Mouse (Mus musculus) hindbrain, postnatal 0 days (tissue): ENCODE measurements around the gene Rpl31. TPM values are rescaled to one million over a fixed set of nuclear protein-coding genes. Genes with fewer than 3 reads are reported as not detected.

Experiments
- ATAC-seq: fragments of 200-750 bp; cut with Nextera tagmentation; 2 replicates; pipeline ENCODE4 v1.8.0; 2017; ENCODE audit warnings: mild to moderate bottlenecking, moderate TSS enrichment, moderate library complexity
- DNase-seq: peaks from one replicate; pipeline ENCODE4 v3.0.0-alpha.2; 2015; ENCODE audit warnings: low spot score
- H3K27ac ChIP-seq: fragments of 300-500 bp; sonication (generic); 2 replicates; pipeline ENCODE4 v1.5.1; 2014; ENCODE audit warnings: mild to moderate bottlenecking
- H3K27me3 ChIP-seq: fragments of 300-500 bp; sonication (generic); 2 replicates; pipeline ENCODE4 v1.6.1; 2014; ENCODE audit warnings: low read length, mixed read lengths; ENCODE audit not compliant: insufficient read depth
- H3K36me3 ChIP-seq: fragments of 300-500 bp; sonication (generic); 2 replicates; pipeline ENCODE4 v1.6.1; 2014; ENCODE audit warnings: low read length, mixed read lengths; ENCODE audit not compliant: insufficient read depth
- H3K4me1 ChIP-seq: fragments of 300-500 bp; sonication (generic); 2 replicates; pipeline ENCODE4 v1.6.1; 2014; ENCODE audit warnings: antibody characterized with exemption, low read length, mixed read lengths; ENCODE audit not compliant: insufficient read depth
- H3K4me2 ChIP-seq: fragments of 300-500 bp; sonication (generic); 2 replicates; pipeline ENCODE4 v1.6.1; 2014; ENCODE audit warnings: low read depth, mild to moderate bottlenecking, low read length, moderate library complexity, mixed read lengths
- H3K4me3 ChIP-seq: fragments of 300-500 bp; sonication (generic); 2 replicates; pipeline ENCODE4 v1.5.1; 2014; ENCODE audit warnings: low read length
- H3K9ac ChIP-seq: fragments of 300-500 bp; sonication (generic); replicated peaks from 2 replicates; pipeline ENCODE4 v1.6.1; 2014; ENCODE audit warnings: mild to moderate bottlenecking, low read length, moderate library complexity, mixed read lengths
- H3K9me3 ChIP-seq: fragments of 300-500 bp; sonication (generic); 2 replicates; pipeline ENCODE4 v1.6.1; 2016; ENCODE audit warnings: low read length, mixed read lengths
- CTCF ChIP-seq: IDR thresholded peaks from 2 replicates; pipeline ENCODE4 v1.5.1; 2016; ENCODE audit warnings: antibody characterized with exemption, control low read depth, low read depth
- WGBS: fragments of 180-500 bp; shearing (Covaris S2); extraction: QIAGEN DNeasy Blood & Tissue Kit; methylation state at CpG from one replicate; pipeline ENCODE4 v1.1.7; 2014; 5-methylcytosine and 5-hydroxymethylcytosine counted together
- polyA plus RNA-seq: library from polyadenylated mRNA; unstranded; fragments of >200 nt; fragmentation: Nextera tagmentation; extraction: Ambion mirVana; gene quantifications from 2 replicates; pipeline ENCODE4 v1.2.1, GENCODE M21; 2015
- total RNA-seq: library from RNA; depleted of rRNA; stranded (reverse); fragments of >200 nt; gene quantifications from 2 replicates; pipeline ENCODE4 v1.2.3, GENCODE M21; 2014

Rpl31 gene
- total and polyA plus RNA-seq, 2 experiments from 2014 or later = 207 to 353 TPM

DNA sequence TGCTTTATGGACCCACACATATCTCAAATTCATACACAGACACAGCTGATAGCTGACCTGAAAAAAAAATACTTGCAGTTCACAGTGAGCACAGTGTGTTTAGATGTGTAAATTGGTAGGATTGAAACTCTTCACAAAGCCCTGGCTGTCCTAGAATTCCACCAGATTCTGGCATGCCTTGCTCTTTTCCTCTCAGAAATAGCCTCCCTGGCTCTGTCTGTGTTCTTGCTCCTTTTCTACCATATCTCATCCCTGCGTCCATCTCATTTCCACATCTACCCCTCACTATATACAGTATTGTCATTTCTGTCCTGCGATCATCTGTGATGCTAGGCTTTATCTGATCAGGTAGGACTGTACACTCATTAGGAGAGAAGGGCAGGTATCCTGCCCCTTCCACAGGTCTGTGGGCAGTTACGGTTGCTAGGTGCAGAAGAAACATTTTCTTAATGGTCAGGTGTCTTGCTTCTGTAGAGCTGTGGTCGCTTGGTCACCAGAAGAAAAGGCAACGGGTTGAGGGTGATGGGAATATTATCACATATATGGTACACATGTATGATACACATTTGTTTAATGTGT, 6.7 kb downstream of the Rpl31 start:
- H3K27me3 ChIP-seq = no peaks in the 10 kb centered on the region
- no peak for TF ChIP-seq CTCF
- DNase-seq (no peak), ATAC-seq (no peak; the same call in 1 of the 2 replicates)
- 88% methylated on average over 5 of the region's 5 CpGs for WGBS
- no peaks in the 10 kb centered on the region for H3K9me3 ChIP-seq
- no peaks in the 10 kb centered on the region for H3K4me1 ChIP-seq
- H3K9ac ChIP-seq = no peak overlapping the region
- H3K36me3 ChIP-seq = peaks cover 36% of the 10 kb centered on the region
- no peak overlapping the region for H3K4me2 ChIP-seq
- no peak overlapping the region for H3K27ac ChIP-seq
- no peak overlapping the region for H3K4me3 ChIP-seq

DNA sequence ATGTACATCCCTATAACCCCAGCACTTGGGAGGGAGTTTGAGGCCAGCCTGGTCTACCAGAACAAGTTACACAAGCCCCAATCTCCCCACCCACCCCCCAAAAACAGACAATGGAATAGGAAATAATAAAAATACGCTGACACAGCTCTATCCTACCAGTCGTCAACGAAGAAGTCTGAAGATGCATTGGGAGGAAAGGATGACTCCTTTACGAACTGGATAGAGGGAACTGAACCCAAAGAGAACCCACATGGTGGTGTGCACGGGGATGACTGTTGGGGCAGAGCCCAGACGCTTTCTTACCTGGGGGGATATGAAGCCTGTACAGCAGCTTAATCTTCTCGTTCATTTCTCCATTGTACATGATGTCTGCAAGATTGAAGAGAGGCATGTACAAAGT, 8.5 kb downstream of the Rpl31 start:
- Histone ChIP-seq H3K4me1 (no peaks in the 10 kb centered on the region), H3K27ac (no peak overlapping the region), H3K9ac (no peak overlapping the region), H3K4me2 (no peak overlapping the region), H3K36me3 (peaks cover 28% of the 10 kb centered on the region), H3K27me3 (no peaks in the 10 kb centered on the region), H3K9me3 (no peaks in the 10 kb centered on the region), H3K4me3 (no peak overlapping the region)
- 91% methylated on average over 7 of the region's 7 CpGs for WGBS
- TF ChIP-seq CTCF = no peak
- DNase-seq (no peak), ATAC-seq (no peak)

DNA sequence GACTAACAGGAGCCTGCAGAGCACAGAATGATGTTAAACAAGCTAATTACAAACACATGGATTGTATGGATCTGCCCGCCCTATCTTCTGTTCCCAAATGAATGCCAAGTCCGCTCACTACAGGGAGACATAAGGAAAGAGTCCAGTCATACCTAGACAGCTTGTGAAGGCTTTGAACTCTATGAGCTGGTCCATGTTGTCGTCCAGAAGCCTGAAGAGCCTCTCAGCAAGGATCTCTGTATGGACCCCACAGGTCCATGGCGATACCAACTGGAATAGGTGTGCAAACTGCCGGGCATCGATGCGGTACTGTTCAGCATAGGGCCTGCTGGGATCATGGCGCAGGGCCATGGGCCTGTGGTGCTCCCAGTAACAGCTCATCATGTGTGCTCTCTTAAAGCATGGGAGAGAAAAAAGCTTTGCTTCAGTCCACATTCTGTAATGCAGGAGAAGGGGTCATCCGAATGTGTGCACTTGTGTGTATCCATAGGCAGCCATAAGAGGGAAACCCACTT, 9.1 kb downstream of the Rpl31 start:
- H3K4me1 ChIP-seq = no peaks in the 10 kb centered on the region
- H3K36me3 ChIP-seq = peaks cover 25% of the 10 kb centered on the region; the same call in 1 of the 2 replicates
- DNase-seq (no peak), ATAC-seq (peak; percentile 30; the same call in 1 of the 2 replicates)
- no peak overlapping the region for H3K4me3 ChIP-seq
- H3K27ac ChIP-seq = no peak overlapping the region
- H3K9me3 ChIP-seq = no peaks in the 10 kb centered on the region
- WGBS = 84% methylated on average over 9 of the region's 9 CpGs
- no peaks in the 10 kb centered on the region for H3K27me3 ChIP-seq
- H3K9ac ChIP-seq = no peak overlapping the region
- no peak for TF ChIP-seq CTCF
- no peak overlapping the region for H3K4me2 ChIP-seq

DNA sequence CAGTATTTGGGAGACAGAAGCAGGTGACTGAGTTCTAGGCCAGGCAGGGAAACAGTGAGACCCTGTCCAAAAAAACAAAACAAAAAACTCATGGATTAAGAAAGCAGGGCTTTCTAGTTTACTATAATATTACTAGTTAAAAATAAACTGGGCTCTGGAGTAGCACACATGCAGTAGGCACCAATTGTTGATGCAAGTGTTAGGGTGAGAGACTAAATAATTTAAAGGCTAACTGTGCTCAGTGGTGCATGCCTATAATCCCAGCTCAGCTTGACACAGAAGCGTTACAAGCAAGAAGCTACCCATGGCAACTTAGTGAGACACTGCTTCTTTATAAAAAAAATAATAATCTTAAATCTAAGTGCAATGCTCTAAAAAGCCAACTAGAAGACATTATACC, 10.9 kb downstream of the Rpl31 start:
- WGBS = 59% methylated on average over 1 of the region's 1 CpGs
- H3K27me3 ChIP-seq = no peaks in the 10 kb centered on the region
- H3K36me3 ChIP-seq = peaks cover 7% of the 10 kb centered on the region; the same call in 1 of the 2 replicates
- no peak overlapping the region for H3K9ac ChIP-seq
- H3K4me3 ChIP-seq = no peak overlapping the region
- no peaks in the 10 kb centered on the region for H3K9me3 ChIP-seq
- no peak for TF ChIP-seq CTCF
- DNase-seq = no peak
- ATAC-seq = no peak
- H3K4me1 ChIP-seq = no peaks in the 10 kb centered on the region
- no peak overlapping the region for H3K27ac ChIP-seq
- no peak overlapping the region for H3K4me2 ChIP-seq

DNA sequence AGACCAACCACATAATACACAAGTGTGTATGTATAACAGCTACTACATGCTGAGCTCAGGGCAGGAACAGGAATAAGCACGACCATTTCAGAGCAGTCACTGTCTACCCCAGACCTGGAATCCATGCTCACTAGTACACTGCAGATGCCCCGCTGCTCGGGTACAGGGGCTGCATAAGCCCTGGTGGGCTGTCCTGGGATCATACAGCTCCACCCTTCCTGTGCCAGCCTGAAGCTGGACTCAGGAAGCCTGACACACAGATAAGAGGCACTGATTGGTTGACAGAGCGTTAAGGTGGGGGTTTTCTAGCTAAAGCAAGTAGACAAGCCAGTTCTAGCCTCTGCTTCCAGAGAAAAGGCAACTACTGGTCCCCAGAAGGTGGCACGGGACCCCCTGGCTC, 11.4 kb downstream of the Rpl31 start:
- no peak for DNase-seq
- ATAC-seq = no peak
- H3K9me3 ChIP-seq = no peaks in the 10 kb centered on the region
- WGBS = 73% methylated on average over 5 of the region's 5 CpGs
- TF ChIP-seq CTCF = no peak
- peaks cover 6% of the 10 kb centered on the region; the same call in 1 of the 2 replicates for H3K36me3 ChIP-seq
- no peak overlapping the region for H3K4me2 ChIP-seq
- no peak overlapping the region for H3K27ac ChIP-seq
- no peak overlapping the region for H3K4me3 ChIP-seq
- no peaks in the 10 kb centered on the region for H3K27me3 ChIP-seq
- H3K9ac ChIP-seq = no peak overlapping the region
- H3K4me1 ChIP-seq = no peaks in the 10 kb centered on the region

DNA sequence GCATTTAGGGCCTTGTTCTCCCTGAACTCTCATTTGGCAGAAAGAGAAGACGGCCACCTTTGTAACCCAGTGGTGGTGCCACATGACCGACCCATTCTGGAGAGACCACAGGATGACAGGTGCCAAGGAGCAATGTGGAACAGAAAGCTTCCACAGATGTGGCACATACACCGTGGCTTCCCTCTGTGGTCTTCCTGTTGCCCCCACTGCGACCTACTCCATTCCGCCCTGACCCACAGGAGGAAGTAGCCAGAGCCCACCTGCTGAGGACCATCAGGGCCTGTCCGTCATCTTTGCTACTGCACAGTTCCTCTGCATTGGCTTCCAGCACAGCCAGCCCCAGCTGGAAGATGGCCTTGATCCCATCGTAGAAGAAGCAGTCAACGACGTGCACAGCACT, 13.4 kb downstream of the Rpl31 start:
- DNase-seq (no peak), ATAC-seq (no peak)
- Histone ChIP-seq H3K4me3 (no peak overlapping the region), H3K27me3 (no peaks in the 10 kb centered on the region), H3K27ac (no peak overlapping the region), H3K4me2 (no peak overlapping the region), H3K9ac (no peak overlapping the region), H3K4me1 (no peaks in the 10 kb centered on the region), H3K36me3 (peaks cover 6% of the 10 kb centered on the region; the same call in 1 of the 2 replicates), H3K9me3 (no peaks in the 10 kb centered on the region)
- no peak for TF ChIP-seq CTCF
- 83% methylated on average over 9 of the region's 9 CpGs for WGBS

DNA sequence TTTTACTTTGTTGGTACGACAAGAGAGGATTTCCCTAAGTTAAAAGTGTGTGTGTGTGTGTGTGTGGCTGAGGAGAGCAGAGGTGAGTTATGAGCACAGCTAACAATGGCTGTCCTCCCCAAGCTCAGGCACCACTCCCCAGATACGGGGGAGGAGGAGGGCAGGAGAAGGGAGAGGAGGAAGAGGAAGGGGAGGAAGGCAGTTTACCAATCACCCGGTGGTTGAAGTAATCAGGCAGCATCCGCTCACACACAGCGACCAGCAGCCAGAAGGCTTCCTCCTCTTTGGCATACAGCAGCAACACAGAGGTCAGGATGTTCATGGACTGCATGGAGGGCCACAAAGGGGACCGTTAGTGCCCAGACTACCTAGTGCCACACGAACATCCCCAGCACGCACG, 17.3 kb downstream of the Rpl31 start:
- no peak for ATAC-seq
- H3K36me3 ChIP-seq = peaks cover 7% of the 10 kb centered on the region; the same call in 1 of the 2 replicates

More for the DNA sequence above, 17.3 kb downstream of the Rpl31 start:
- DNase-seq = no peak
- H3K4me3 ChIP-seq = no peak overlapping the region
- H3K4me1 ChIP-seq = no peaks in the 10 kb centered on the region
- H3K9me3 ChIP-seq = no peaks in the 10 kb centered on the region
- WGBS = 86% methylated on average over 9 of the region's 9 CpGs
- no peak for TF ChIP-seq CTCF
- no peak overlapping the region for H3K4me2 ChIP-seq
- no peak overlapping the region for H3K27ac ChIP-seq
- H3K9ac ChIP-seq = no peak overlapping the region
- H3K27me3 ChIP-seq = no peaks in the 10 kb centered on the region
